Mouse (Mus musculus): ENCODE measurements around the gene Pih1d1. TPM values are rescaled to one million over a fixed set of nuclear protein-coding genes. Genes with fewer than 3 reads are reported as not detected.
"Not testable (repeated sequence)": the region's sequence is repeated elsewhere in the genome, so short reads cannot be mapped to it uniquely, and the experiment has no call there.

Gene Pih1d1
- total RNA-seq, 2 experiments from 2014 or later, result 32.0 to 38.1 TPM

DNA sequence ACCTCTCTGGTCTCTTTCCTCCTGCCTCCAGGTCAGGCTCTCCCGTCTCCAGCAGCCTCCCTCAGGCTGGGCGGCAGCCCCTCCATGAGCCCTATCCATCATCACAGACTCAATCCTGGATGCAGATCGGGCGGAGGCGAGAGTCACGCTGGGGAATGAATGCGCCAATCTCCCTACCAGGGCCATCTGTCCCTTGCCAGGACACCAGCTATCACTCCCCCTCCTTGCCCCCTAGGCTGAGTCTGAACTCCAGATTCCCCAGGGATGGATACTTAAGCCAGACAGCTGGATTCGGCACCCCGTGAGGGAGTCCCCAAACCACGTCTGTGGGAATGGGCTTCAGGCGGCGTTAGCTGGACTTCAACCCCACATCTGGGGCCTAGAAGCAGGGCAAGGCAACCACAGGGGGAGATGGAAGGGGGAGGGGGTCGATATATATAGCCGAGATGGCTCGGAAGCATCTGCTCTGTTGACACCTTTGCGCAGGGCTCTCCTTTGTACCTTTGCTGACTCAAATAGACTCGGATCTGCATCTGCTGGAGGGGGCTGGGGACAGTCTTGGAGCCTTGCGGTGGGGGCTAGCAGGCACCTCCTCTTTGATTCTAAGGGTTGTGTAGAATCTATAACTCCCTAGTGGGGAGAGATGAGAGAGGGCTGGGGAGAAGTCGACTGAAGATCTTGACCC lies 13.8 kb downstream of the Pih1d1 start:
- DNase-seq, result no peak

- DNase-seq, result no peak
Measured at GRCm38 (mm10) chr7:45168656-45169055, 14.6 kb downstream of the Pih1d1 start.

GRCm38 (mm10) chr7:45169495-45169894 lies 15.4 kb downstream of the Pih1d1 start:
- no peak for DNase-seq

- no peak for DNase-seq
Measured at GRCm38 (mm10) chr7:45172974-45173373, 18.9 kb downstream of the Pih1d1 start.

- DNase-seq, result not testable (repeated sequence)
Measured at GRCm38 (mm10) chr7:45173772-45174171, 19.7 kb downstream of the Pih1d1 start.

DNA sequence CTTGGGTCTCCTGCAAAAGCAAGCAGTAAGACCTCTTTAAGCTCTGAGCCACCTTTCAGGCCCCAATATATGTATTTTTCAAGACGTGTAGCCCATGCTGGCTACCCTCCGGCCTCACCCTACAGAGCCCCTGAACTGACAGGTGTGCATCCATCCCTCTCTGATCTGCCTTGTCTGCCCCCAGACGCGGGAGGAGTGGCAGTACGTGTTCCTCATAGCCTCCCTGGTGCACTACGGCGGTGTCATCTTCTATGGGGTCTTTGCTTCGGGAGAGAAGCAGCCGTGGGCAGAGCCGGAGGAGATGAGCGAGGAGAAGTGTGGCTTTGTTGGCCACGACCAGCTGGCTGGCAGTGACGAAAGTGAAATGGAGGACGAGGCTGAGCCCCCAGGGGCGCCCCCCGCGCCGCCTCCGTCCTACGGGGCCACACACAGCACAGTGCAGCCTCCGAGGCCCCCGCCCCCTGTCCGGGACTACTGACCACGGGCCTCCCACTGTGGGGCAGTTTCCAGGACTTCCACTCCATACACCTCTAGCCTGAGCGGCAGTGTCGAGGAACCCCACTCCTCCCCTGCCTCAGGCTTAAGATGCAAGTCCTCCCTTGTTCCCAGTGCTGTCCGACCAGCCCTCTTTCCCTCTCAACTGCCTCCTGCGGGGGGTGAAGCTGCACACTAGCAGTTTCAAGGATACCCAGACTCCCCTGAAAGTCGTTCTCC lies 20.6 kb downstream of the Pih1d1 start:
- no peak for DNase-seq

- no peak for DNase-seq
Measured at GRCm38 (mm10) chr7:45175398-45175797, 21.3 kb downstream of the Pih1d1 start.

DNA sequence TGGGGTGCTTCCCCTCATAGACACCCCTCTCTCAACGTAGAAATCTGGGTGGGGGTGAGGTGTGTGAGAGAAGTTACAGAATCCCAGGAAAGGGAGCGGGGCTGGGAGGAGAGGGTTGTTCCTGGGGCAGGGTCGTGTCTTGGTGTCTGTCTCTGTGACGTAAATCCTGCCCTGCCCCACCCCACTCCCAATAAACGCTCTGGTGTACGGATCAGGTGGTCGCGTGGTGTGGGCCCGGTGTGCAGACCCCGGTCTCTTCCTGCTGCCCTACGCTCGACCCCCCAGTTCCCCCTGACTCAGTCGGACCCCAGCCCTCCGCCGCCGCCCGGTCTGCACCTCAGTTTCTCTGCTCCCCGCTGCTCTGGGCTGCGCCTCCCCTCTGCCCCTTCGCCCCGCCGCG lies 21.8 kb downstream of the Pih1d1 start:
- no peak for DNase-seq

GRCm38 (mm10) chr7:45176356-45176755 lies 22.3 kb downstream of the Pih1d1 start:
- DNase-seq, result no peak

- no peak for DNase-seq
Measured at GRCm38 (mm10) chr7:45178550-45178949, 24.4 kb downstream of the Pih1d1 start.

DNA sequence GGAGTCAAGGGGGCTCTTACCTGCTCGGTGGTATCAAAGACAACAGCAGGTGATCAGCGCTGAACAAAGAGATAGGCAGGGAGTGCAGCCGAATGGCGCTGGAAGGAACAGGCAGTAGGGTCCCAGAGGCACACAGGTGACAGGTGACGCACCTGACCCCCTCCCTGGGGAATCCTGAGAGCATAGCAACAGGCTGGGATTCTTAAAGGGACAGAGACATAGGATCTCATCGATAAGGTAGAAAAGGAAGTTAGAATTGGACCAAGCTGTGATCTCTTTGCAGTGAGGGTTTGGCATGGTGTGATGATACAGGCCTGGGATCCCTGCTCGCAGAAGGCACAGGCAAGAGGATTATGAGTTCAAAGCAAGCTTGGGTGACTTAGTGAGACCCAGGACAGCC lies 25.4 kb downstream of the Pih1d1 start, which contains the start of gene Gfy:
Gfy (minus strand) TSS at position 101 of the 400 bp plus-strand sequence.
- no peak for DNase-seq

DNA sequence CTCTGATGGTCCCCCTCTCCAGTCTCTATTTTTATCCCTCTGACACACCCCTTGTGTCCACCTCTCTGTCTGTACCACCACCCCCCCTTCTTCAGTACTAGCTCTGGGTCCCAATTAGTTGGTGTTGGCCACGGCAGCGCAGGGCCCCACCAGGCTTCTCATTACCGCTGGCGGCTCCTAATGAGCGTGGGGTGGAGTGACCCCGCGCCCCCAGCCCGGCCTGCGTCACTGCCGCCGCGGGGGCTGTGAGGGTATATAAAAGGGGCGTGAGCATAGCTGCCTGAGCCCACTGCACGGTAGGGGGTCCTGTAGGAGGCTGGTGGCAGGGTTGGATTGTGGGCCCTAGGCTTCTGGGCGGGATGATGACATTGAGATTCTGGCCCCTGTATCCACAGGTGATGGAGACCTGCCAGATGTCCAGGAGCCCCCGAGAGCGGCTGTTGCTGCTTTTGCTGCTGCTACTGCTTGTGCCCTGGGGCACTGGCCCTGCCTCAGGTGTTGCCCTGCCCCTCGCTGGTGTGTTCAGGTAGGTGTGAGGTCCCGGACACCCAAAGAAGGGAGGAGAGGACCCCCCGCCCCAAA lies 26.9 kb downstream of the Pih1d1 start, which contains the start of gene Pth2:
Pth2 (plus strand) TSS at position 100 of the 582 bp plus-strand sequence.
- DNase-seq, result no peak

- no peak for DNase-seq
Measured at GRCm38 (mm10) chr7:45181540-45181939, 27.4 kb downstream of the Pih1d1 start.

- DNase-seq, result peak; percentile 90
Measured at GRCm38 (mm10) chr7:45182199-45182601, 28.1 kb downstream of the Pih1d1 start.

GRCm38 (mm10) chr7:45182606-45183005 lies 28.5 kb downstream of the Pih1d1 start:
- peak; percentile 41 for DNase-seq

GRCm38 (mm10) chr7:45183672-45184071 lies 29.6 kb downstream of the Pih1d1 start:
- no peak for DNase-seq

DNA sequence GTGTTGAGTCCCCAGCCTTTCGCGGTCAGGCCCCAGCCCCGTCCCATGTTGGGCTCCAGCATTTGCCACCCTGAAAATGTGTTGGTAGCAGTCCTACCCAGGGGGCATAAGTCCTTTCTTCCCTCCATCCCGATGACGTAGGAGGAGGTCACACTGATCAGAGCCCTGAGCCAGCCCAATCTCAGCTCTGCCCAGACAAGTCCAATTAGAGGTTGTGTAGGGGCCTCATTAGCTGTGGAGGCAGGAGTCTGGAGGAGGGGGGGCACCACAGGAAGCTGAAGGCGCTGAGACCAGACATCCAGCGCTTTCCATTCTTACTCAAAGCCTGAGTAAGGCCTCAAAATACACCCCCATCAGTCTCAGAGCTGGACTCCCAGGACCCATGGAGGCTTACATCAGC lies 31.8 kb downstream of the Pih1d1 start:
- DNase-seq, result no peak

DNA sequence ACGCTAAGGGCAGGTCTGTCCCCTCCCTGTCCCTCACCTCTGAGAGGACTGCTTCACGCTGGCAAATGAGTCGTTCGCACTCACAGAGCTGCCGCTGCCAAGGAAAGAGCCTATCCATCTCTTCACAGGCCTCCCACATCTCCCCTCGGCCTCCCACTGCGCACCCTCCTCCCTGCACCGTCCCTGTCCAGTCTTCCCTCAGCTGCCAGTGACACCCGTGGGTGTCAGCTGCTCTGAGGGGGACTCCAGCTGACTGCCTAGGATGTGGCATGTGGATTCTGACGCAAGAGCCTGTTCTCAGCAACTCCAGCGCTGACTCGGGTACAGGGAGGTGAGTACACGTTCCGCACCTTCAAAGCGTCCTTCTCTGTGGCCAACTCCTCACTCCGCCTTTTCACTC lies 35.5 kb downstream of the Pih1d1 start:
- DNase-seq, result no peak

- DNase-seq, result no peak
Measured at GRCm38 (mm10) chr7:45190186-45190585, 36.1 kb downstream of the Pih1d1 start.

- no peak for DNase-seq
Measured at GRCm38 (mm10) chr7:45191161-45191560, 37.1 kb downstream of the Pih1d1 start.

DNA sequence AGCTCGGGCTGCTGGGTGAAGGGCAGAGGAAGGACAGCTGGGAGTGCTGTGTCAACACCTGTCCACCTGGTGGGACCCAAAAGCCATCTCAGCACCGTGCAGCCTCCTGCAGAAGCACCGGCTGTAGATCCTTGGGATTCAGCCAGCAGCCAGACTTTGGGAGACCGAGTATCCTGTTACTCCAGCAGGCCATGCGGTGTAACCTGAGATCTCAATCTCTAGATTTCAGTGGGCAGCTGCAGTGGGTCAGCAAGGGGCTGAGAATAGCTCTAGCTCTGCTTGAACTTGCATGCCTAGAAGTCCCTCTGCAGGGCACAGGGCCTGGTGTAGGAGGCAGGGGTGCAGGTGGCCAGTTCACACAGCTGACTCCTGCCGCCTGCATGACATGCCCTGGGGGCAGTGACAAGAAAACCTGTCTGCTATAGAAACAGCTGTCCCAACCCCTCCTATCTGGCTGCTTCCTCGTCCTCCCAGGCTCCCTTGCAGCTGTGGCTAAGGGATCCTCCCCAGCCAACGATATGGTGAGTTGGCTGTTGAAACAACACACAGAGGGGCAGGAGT lies 37.8 kb downstream of the Pih1d1 start:
- peak; percentile 77 for DNase-seq

- DNase-seq, result no peak
Measured at GRCm38 (mm10) chr7:45192585-45193310, 38.6 kb downstream of the Pih1d1 start.
